Mouse (Mus musculus) layer of hippocampus, adult 9-11 months (tissue): ENCODE results near the gene Tmem52b.

Experiments
- DNase-seq: peaks from one replicate; pipeline ENCODE4 v3.0.0; 2022

The Tmem52b gene

DNA sequence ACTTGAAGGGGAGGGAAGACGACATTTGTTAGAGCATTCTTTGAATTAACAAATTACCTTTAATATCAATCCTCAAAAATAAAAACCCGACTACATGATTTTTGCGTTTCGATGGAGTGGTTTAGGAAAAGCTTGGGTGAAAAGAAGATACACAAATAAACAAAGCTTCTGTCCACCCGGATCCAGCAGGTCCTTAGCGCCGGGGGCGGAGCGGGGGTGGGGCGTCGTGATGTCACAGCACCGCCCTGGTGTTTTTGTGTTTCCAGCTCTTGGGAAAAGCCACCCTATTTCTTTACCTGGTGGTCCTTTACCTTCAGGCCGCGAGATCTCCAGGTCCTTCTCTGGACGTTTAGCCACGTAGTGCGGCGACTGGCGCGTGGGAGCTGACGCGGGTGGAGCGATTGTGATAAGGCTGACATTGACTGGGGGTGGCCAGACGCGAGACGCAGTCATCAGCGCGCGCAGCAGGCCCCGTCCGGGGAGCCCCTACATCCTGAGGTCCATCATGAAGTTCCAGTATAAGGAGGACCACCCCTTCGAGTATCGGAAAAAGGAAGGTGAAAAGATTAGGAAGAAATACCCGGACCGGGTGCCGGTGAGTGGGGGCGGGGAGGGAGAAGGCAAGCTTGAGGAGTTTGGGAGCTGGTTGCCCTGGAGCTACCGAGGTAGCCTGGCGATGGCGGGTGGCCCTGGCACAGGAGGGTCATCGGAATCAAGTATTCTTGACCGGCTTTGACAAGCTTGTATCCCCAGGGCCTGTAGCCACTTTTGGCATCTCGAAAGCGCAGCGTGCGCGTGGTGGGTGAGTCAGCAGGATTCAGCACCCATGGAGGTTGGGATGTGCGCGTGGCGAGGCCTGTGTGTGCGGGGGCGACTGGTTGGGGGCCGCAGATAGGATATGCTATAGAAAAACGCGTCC is 20.8 kb downstream of the Tmem52b start, which contains the start of gene Gabarapl1:
Gabarapl1 (plus strand) TSS at position 219 of the 919 bp plus-strand sequence.
- DNase-seq = peak; percentile 82

DNA sequence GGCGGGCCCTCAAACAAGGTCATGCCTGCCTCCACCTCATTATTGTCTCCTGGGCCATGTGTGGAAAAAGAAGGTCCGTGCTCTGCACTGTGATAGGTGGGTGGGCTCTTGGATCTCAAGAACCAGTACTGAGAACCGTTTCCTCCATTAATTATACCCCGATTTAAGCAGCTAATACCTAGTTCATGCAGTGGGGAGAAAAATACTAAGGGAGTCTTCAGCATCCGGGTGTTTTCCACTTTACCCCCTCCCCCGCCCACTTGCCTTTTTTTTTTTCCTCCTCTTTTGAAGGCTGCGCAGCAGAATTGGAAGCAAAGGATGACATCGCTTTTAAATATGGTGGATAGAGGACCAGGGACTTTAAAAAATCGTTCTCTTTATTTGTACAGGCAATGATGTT is 21.7 kb downstream of the Tmem52b start:
- DNase-seq = no peak

DNA sequence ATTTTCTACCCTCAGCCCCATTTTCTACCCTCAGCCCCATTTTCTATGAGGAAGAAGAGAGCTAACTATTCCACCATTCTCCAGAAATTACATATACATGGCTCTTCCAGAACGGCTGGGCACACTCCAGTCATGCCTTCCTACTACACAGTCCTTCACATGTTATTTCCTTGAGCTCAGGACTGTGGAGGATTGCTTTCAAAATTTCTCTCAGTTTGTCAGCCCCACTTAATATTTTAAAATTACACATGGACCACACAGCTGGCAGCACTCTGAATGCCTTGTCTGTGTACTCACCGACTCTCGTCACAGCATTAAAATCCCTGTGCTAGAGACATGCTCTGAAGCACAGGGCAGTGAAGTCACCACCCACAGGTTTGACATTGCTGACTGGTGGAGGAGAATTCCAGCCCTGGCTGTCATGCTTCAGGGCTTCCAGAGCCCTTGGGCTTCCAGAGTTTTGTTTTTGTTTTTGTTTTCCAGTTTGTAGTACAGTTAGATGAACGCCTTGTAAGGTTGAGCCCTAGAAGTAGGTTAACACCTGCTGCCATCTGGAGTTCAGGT is 22.4 kb downstream of the Tmem52b start:
- DNase-seq = no peak

DNA sequence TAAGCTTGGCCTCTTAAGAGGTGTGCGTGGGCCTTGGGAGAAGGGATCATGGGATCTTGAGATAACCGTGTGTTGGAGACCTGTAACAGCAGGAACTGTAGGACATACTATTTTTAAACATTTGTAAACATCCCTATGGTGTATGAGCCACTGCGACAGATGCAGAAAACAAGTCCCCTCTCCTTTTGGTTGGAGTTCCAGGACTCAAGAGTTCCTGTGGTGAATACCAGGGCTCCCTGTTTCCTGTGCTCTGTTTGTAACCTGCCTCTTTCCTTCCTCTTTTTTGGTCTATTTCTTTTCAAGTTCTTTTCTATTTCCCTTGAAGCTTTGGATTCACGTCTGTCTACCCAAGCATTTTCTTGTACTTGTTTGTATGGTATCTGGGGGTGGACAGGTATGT is 23.4 kb downstream of the Tmem52b start:
- DNase-seq = no peak

DNA sequence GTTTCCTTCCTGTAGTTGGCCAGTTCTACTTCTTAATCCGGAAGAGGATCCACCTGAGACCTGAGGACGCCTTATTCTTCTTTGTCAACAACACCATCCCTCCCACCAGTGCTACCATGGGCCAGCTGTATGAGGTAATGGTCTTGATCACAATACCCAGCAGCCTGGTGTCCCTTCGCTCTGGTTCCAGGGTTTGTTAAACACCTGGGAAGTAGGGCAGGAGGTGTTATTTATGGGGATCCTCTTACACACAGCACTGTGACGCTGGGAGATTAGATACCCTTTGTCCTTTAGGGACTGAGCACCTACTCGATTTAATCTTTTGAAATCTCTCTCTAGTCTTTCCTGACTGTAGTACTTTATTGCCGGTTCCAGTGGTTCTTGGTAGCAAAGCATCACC is 26.2 kb downstream of the Tmem52b start:
- no peak for DNase-seq

DNA sequence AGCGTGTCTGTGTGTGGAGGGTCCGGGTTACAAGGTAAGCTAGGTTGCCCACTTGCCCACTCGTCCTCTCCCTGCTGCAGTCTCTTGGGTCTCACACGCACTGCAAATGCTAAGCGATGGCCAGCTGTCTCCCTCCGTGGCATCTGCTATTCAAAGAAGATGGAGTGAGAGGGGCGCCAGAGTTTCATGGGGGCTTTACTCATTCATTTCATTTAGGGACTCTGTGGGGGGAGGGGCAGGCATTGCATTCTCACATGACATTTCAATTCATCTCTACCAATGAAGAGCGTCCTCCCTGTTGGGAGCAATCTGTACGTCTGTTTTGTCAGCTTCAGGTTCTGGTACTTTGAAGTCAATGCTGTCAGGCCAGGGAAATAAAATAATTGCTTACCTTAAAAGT is 29.6 kb downstream of the Tmem52b start:
- no peak for DNase-seq

DNA sequence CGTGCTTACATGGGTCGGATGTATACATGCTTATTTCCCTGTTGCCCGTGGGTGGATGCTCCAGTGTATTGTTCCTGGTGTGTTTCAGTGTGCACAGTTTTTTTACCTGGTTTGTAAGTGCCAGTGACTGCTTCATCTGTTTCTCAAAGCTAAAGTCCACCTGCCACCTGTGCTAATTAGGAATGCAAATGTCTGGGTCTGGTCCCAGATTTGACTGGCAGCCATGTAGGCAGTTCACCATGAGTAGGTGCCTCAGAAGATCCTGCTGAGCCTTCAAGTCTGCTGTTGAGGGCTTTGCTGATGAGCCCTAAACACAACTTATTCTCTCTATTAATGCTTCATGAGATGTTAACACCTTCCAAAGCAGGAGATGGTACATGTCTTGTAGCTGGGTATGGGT is 30.2 kb downstream of the Tmem52b start:
- DNase-seq = no peak

DNA sequence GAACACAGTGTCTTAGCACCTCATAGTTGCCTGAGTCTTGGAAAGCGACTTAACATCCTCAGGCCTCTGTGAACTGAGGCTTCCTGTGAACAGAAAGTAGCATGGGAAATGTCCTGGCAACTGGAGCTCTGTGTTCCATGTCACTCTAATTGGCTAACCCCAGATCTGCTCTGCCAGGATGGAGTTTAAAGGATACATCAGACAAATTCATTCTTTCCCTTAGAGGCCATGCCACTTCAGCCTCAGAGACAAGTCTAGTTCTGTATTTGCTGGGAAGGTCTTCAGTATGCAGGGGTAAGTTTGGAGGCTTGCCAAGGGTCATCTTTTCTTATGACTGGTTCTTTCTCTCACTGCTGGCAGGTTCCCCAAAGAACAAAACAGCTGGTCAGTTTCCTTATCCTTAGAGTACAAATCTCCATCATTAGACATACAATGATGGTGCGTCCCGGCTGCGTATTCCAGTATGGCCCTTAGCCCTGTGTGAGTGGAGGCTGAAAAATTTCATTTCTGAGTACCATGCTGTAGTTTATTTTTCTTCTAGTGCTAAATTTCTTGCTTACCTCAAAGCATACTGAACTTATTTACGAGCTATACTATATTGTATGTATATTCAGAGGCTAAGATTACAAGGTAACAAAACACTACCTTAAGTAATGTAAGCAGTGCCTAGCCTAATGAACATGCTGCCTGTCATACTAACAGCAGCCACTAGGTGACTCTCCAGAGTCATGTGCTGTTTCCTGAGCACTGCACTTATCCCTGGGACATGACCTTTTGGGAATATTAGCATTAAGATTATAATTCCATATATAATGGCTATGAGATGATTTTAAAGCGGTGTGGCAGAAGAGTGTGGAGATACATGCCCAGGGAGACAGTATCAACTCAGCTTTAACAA is 31.6 kb downstream of the Tmem52b start:
- DNase-seq = peak; percentile 59

DNA sequence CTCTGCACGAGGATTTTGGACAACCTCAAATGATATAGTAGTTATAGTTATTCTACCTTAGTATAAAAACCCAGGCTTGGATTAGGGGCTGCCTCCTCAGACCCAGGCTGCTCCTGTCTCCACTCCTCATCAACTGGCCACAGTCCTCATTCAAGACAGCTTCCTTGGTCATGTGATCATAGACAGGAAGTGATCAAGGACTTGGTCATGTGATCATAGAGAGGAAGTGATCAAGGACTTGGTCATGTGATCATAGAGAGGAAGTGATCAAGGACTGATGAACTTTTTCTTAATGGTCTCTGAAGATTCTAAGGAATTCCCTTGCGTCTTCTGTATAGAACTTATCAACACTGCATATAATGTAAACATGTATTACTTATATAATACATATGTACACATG is 34.9 kb downstream of the Tmem52b start:
- no peak for DNase-seq

DNA sequence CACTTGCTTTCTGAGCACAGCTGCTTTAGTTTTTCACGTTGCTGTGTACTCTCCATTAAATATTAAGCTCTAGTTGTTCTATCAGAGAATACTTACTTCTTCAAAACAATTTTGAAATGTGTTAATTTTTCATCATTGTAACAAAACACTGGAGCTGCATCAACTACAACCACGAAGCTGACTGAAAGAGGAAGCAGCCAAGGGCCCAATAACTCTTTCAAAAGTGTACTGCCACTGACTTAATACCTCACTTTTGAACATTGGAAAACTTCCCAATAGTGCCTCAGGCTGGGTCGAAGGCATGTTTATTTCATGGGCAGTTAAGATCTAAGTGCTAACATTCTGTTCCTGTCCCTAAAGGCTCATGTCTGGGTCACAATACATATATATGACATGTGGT is 35.7 kb downstream of the Tmem52b start:
- no peak for DNase-seq

DNA sequence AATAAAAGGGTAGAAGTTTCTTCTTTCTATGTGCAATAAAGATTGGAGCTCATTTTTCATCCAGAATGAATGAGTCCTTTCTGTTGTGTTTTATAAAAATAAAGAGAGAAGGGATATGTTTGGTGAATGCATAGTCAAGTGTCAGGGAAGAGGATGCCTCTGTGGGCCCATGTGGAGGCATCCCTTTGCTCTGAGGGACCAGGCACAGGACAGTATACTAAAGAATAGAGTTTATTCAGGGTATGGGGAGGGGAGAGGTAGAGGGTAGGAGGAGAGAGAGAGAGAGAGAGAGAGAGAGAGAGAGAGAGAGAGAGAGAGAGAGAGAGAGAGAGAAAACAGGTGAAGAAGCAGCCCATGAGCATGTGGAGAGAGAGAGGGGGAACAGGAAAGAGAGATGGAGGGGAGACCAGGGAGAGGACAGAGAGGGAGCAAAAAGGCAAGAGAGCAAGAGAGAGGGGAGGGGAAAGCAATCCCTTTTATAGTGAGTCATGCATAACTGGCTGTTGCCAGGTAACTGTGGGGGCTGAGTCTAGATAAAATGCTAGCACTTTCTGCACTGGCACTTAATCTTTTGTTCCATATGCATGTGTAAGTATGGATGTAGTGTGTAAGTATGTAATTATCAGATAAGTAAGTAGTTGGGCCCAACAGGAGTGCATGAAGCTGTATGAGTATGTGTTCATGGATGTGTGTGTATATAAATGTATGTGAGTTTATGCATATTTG is 45.1 kb downstream of the Tmem52b start:
- DNase-seq = no peak

DNA sequence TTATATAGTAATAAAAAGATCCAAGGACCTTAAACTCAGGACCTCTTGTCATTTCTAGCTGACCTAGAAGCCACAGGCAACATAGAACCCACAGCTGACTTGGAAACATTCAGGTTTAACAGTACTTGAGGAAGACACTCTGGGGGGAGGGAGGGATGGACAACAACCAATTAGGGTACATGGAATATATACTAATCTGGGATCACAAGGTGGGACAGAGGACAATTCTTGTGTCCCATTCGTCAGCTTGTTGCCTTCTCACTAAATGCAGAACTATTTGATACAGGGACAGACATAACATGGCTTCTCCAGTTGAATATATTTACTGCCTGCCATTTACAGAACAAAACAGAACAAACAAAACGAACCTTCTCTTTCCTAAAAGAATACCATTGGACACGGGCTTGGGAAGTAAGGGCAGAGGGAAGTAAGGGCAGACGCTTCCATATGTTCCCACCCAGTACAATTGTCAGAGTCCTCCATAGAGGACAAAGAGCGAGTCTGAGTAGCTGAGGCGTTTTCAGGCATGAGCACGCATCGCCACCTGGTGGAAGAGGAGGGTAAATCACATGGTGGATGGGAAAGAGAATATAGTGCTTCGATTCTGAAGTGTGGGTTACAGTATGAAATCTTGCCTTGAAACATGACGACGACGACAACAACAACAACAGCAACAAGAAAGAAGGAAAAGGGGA is 46.7 kb downstream of the Tmem52b start:
- peak; percentile 40 for DNase-seq

DNA sequence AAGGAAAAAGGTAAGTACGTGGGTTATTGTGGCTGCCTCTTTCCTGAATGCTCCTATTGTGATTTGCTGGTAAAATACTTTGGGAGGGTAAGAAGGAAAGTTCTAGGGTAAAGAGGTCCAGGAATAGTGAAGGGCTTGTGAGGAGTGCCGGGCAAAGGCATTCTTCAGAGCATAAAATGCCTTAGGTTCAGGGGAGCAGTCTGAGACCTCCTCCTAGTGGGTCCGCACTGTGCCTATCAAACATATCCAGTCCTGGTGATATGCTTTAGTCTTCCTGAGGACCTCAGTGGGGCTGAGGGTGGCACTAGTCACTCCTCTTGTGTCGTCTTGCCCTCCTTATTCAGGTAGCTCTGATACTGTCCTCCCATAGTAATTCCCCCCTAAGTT is 47.3 kb downstream of the Tmem52b start:
- no peak for DNase-seq

DNA sequence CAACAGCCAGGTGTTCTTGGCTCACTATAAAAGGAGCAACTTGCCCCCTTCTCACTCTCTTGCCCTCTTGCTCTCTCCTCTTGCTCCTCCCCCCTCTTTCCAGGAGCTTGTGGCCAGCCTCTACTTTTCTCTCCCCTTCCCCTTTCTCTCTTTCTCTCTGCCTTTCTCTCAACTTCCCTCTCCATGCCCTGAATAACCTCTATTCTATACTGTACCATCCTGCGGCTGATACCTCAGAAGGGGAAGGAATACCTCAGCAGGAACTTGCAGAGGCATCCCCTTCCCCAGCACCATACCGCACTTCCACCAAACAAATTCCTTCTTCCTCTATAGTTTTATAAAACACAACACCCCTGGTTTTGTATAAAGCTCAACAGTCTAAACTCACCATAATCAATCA is 52.9 kb downstream of the Tmem52b start:
- no peak for DNase-seq
